Mouse (Mus musculus) kidney, adult 2 months (tissue): Measurements from ENCODE around the gene Fblim1.

Experiments used
- CTCF ChIP-seq: fragments of 200-500 bp; conservative IDR thresholded peaks from 2 replicates; pipeline ENCODE4 v1.5.1; 2011; ENCODE audit warnings: low read depth, mild to moderate bottlenecking, control low read depth, low read length, moderate library complexity, mixed read lengths; ENCODE audit not compliant: insufficient read depth, insufficient read length
- POLR2A ChIP-seq: fragments of 200-500 bp; IDR thresholded peaks from one replicate; pipeline ENCODE4 v1.6.1; 2011; ENCODE audit warnings: low read depth, low read length, control low read depth

- no peak for TF ChIP-seq POLR2A
- no peak; the same call in 1 of the 2 replicates for TF ChIP-seq CTCF
Observed at GRCm38 (mm10) chr4:141534947-141535680, 70.8 kb downstream of the Fblim1 start.
